Mouse (Mus musculus) kidney, embryonic 15.5 days (tissue): ENCODE measurements at regions not wholly inside any gene's neighbourhood (a gene's known extent, or its start where the extent isn't known, plus 50 kb on each side); places are given as distances from the start of the nearest gene placed in this dataset.

Source experiments
- ATAC-seq: fragments of 200-750 bp; cut with Nextera tagmentation; replicated peaks from 2 replicates; pipeline ENCODE4 v1.8.0; 2017; ENCODE audit warnings: moderate TSS enrichment; ENCODE audit not compliant: low FRiP score
- H3K27ac ChIP-seq: fragments of 300-500 bp; sonication (generic); 2 replicates; pipeline ENCODE4 v1.5.1; 2015; ENCODE audit warnings: mild to moderate bottlenecking, inconsistent platforms
- H3K27me3 ChIP-seq: fragments of 300-500 bp; sonication (generic); 2 replicates; pipeline ENCODE4 v1.6.1; 2015; ENCODE audit warnings: inconsistent platforms
- H3K36me3 ChIP-seq: fragments of 300-500 bp; sonication (generic); 2 replicates; pipeline ENCODE4 v1.6.1; 2015; ENCODE audit warnings: inconsistent platforms
- H3K4me1 ChIP-seq: fragments of 300-500 bp; sonication (generic); 2 replicates; pipeline ENCODE4 v1.6.1; 2015; ENCODE audit warnings: inconsistent platforms
- H3K4me2 ChIP-seq: fragments of 300-500 bp; sonication (generic); 2 replicates; pipeline ENCODE4 v1.6.1; 2015; ENCODE audit warnings: moderate library complexity, mild to moderate bottlenecking, inconsistent platforms
- H3K4me3 ChIP-seq: fragments of 300-500 bp; sonication (generic); replicated peaks from 2 replicates; pipeline ENCODE4 v1.5.1; 2015; ENCODE audit warnings: mild to moderate bottlenecking, inconsistent platforms
- H3K9ac ChIP-seq: fragments of 300-500 bp; sonication (generic); 2 replicates; pipeline ENCODE4 v1.6.1; 2015; ENCODE audit warnings: mild to moderate bottlenecking, inconsistent platforms
- H3K9me3 ChIP-seq: fragments of 300-500 bp; sonication (generic); replicated peaks from 2 replicates; pipeline ENCODE4 v1.6.1; 2016; ENCODE audit warnings: inconsistent platforms
- WGBS: fragments of 180-500 bp; shearing (Covaris S2); methylation state at CpG from one replicate; pipeline ENCODE4 v1.1.7; 2015; ENCODE audit warnings: mixed read lengths; 5-methylcytosine and 5-hydroxymethylcytosine counted together

GRCm38 (mm10) chr1:137901211-137901610 is 274.3 kb downstream of the Ptprc start:
- Histone ChIP-seq H3K4me3 (peak overlapping the region; percentile 63), H3K9ac (0 out of 2 replicates have a peak overlapping the region, but pooled peaks have one; percentile 64), H3K36me3 (no peaks in the 10 kb centered on the region), H3K27me3 (no peaks in the 10 kb centered on the region), H3K9me3 (no peaks in the 10 kb centered on the region), H3K4me1 (peaks cover 17% of the 10 kb centered on the region), H3K4me2 (peak overlapping the region; percentile 67), H3K27ac (no peak overlapping the region)
- 60% methylated on average over 5 of the region's 5 CpGs for WGBS
- ATAC-seq, result no peak

GRCm38 (mm10) chr1:137900621-137901071 is 274.9 kb downstream of the Ptprc start:
- H3K4me3 ChIP-seq, result peak overlapping the region; percentile 63
- peaks cover 14% of the 10 kb centered on the region for H3K4me1 ChIP-seq
- peak overlapping the region; percentile 93 for H3K27ac ChIP-seq
- no peaks in the 10 kb centered on the region for H3K36me3 ChIP-seq
- no peaks in the 10 kb centered on the region for H3K27me3 ChIP-seq
- peak overlapping the region; percentile 64 for H3K9ac ChIP-seq
- WGBS, result under 1% methylated on average over 8 of the region's 8 CpGs
- no peaks in the 10 kb centered on the region for H3K9me3 ChIP-seq
- peak; percentile 61 for ATAC-seq
- peak overlapping the region; percentile 67 for H3K4me2 ChIP-seq

GRCm38 (mm10) chr1:137899916-137900601 is 275.4 kb downstream of the Ptprc start:
- under 1% methylated on average over 14 of the region's 14 CpGs for WGBS
- Histone ChIP-seq H3K4me3 (peak overlapping the region; percentile 63), H3K27me3 (no peaks in the 10 kb centered on the region), H3K36me3 (no peaks in the 10 kb centered on the region), H3K27ac (peak overlapping the region; percentile 93), H3K9me3 (no peaks in the 10 kb centered on the region), H3K4me2 (peak overlapping the region; percentile 67), H3K9ac (peak overlapping the region; percentile 64), H3K4me1 (peaks cover 12% of the 10 kb centered on the region)
- peak; percentile 90 for ATAC-seq

GRCm38 (mm10) chr1:137899305-137899704 is 276.2 kb downstream of the Ptprc start:
- peak overlapping the region; percentile 63 for H3K4me3 ChIP-seq
- no peaks in the 10 kb centered on the region for H3K27me3 ChIP-seq
- H3K4me2 ChIP-seq, result peak overlapping the region; percentile 67
- ATAC-seq, result no peak
- no peaks in the 10 kb centered on the region for H3K36me3 ChIP-seq
- no peaks in the 10 kb centered on the region for H3K9me3 ChIP-seq
- peak overlapping the region; percentile 93 for H3K27ac ChIP-seq
- 2% methylated on average over 6 of the region's 6 CpGs for WGBS
- peak overlapping the region; percentile 64 for H3K9ac ChIP-seq
- H3K4me1 ChIP-seq, result peaks cover 9% of the 10 kb centered on the region

GRCm38 (mm10) chr1:137898891-137899290 is 276.6 kb downstream of the Ptprc start:
- H3K36me3 ChIP-seq, result no peaks in the 10 kb centered on the region
- no peaks in the 10 kb centered on the region for H3K27me3 ChIP-seq
- 2% methylated on average over 3 of the region's 3 CpGs for WGBS
- H3K9me3 ChIP-seq, result no peaks in the 10 kb centered on the region
- 0 out of 2 replicates have a peak, but pooled peaks have one; percentile 44 for ATAC-seq
- H3K4me3 ChIP-seq, result peak overlapping the region; percentile 63
- H3K9ac ChIP-seq, result peak overlapping the region; percentile 64
- H3K4me1 ChIP-seq, result peaks cover 9% of the 10 kb centered on the region
- H3K27ac ChIP-seq, result peak overlapping the region; percentile 93
- peak overlapping the region; percentile 67 for H3K4me2 ChIP-seq

GRCm38 (mm10) chr1:137898397-137898796 is 277.1 kb downstream of the Ptprc start:
- WGBS, result 2% methylated on average over 11 of the region's 11 CpGs
- Histone ChIP-seq H3K27ac (peak overlapping the region; percentile 93), H3K4me1 (peaks cover 9% of the 10 kb centered on the region), H3K27me3 (no peaks in the 10 kb centered on the region), H3K4me2 (peak overlapping the region; percentile 67), H3K4me3 (peak overlapping the region; percentile 63), H3K36me3 (no peaks in the 10 kb centered on the region), H3K9ac (peak overlapping the region; percentile 64), H3K9me3 (no peaks in the 10 kb centered on the region)
- peak; percentile 97 for ATAC-seq

GRCm38 (mm10) chr1:137881656-137882055 is 293.9 kb downstream of the Ptprc start:
- H3K4me2 ChIP-seq, result no peak overlapping the region
- H3K36me3 ChIP-seq, result no peaks in the 10 kb centered on the region
- no peaks in the 10 kb centered on the region for H3K4me1 ChIP-seq
- H3K4me3 ChIP-seq, result no peak overlapping the region
- no peaks in the 10 kb centered on the region for H3K27me3 ChIP-seq
- no peak overlapping the region for H3K27ac ChIP-seq
- no peak overlapping the region for H3K9ac ChIP-seq
- H3K9me3 ChIP-seq, result no peaks in the 10 kb centered on the region
- ATAC-seq, result no peak
- 41% methylated on average over 3 of the region's 3 CpGs for WGBS

- no peak for ATAC-seq
- H3K27me3 ChIP-seq, result no peaks in the 10 kb centered on the region
- no peaks in the 10 kb centered on the region for H3K4me1 ChIP-seq
- no peaks in the 10 kb centered on the region for H3K36me3 ChIP-seq
- no peaks in the 10 kb centered on the region for H3K9me3 ChIP-seq
- H3K4me2 ChIP-seq, result no peak overlapping the region
- no peak overlapping the region for H3K27ac ChIP-seq
- H3K9ac ChIP-seq, result no peak overlapping the region
- no peak overlapping the region for H3K4me3 ChIP-seq
- 56% methylated on average over 2 of the region's 2 CpGs for WGBS
Observed at GRCm38 (mm10) chr1:137874361-137874760, 301.1 kb downstream of the Ptprc start.

GRCm38 (mm10) chr1:137873628-137874027 is 301.9 kb downstream of the Ptprc start:
- Histone ChIP-seq H3K27ac (no peak overlapping the region), H3K27me3 (no peaks in the 10 kb centered on the region), H3K9me3 (no peaks in the 10 kb centered on the region), H3K4me2 (no peak overlapping the region), H3K36me3 (no peaks in the 10 kb centered on the region), H3K9ac (no peak overlapping the region), H3K4me3 (no peak overlapping the region), H3K4me1 (no peaks in the 10 kb centered on the region)
- no peak for ATAC-seq
- 50% methylated on average over 1 of the region's 1 CpGs for WGBS

- 62% methylated on average over 1 of the region's 1 CpGs for WGBS
- Histone ChIP-seq H3K9me3 (no peaks in the 10 kb centered on the region), H3K27me3 (no peaks in the 10 kb centered on the region), H3K4me3 (no peak overlapping the region), H3K27ac (no peak overlapping the region), H3K4me1 (no peaks in the 10 kb centered on the region), H3K4me2 (no peak overlapping the region), H3K9ac (no peak overlapping the region), H3K36me3 (no peaks in the 10 kb centered on the region)
- ATAC-seq, result no peak
Observed at GRCm38 (mm10) chr1:137865030-137865429, 310.5 kb downstream of the Ptprc start.

GRCm38 (mm10) chr1:137863506-137863905 is 312.0 kb downstream of the Ptprc start:
- no peak for ATAC-seq

GRCm38 (mm10) chr1:137852262-137852661 is 323.2 kb downstream of the Ptprc start:
- no peak overlapping the region for H3K9ac ChIP-seq
- no peaks in the 10 kb centered on the region for H3K36me3 ChIP-seq
- H3K4me2 ChIP-seq, result no peak overlapping the region
- no peaks in the 10 kb centered on the region for H3K4me1 ChIP-seq
- no peaks in the 10 kb centered on the region for H3K27me3 ChIP-seq
- no peak overlapping the region for H3K27ac ChIP-seq
- ATAC-seq, result no peak
- 76% methylated on average over 2 of the region's 2 CpGs for WGBS
- H3K9me3 ChIP-seq, result no peaks in the 10 kb centered on the region
- H3K4me3 ChIP-seq, result no peak overlapping the region

More at GRCm38 (mm10) chr1:137863506-137863905, 312.0 kb downstream of the Ptprc start:
- H3K36me3 ChIP-seq, result no peaks in the 10 kb centered on the region
- no peaks in the 10 kb centered on the region for H3K4me1 ChIP-seq
- no peak overlapping the region for H3K4me2 ChIP-seq
- 81% methylated on average over 7 of the region's 7 CpGs for WGBS
- H3K9me3 ChIP-seq, result no peaks in the 10 kb centered on the region
- H3K9ac ChIP-seq, result no peak overlapping the region
- H3K4me3 ChIP-seq, result no peak overlapping the region
- H3K27me3 ChIP-seq, result no peaks in the 10 kb centered on the region
- no peak overlapping the region for H3K27ac ChIP-seq
